Mouse (Mus musculus) cortical plate, adult 2 months (tissue): Measurements from ENCODE around the gene Tppp3.

Experiments
- CTCF ChIP-seq: fragments of 200-500 bp; IDR thresholded peaks from 2 replicates; pipeline ENCODE4 v1.5.1; 2011; ENCODE audit warnings: mild to moderate bottlenecking, control low read depth, low read length; ENCODE audit not compliant: insufficient read depth; ENCODE audit errors: extremely low read depth
- POLR2A ChIP-seq: fragments of 200-500 bp; IDR thresholded peaks from 2 replicates; pipeline ENCODE4 v1.6.1; 2011; ENCODE audit warnings: mild to moderate bottlenecking, low read length, control low read depth; ENCODE audit not compliant: insufficient read depth; ENCODE audit errors: extremely low read depth

DNA sequence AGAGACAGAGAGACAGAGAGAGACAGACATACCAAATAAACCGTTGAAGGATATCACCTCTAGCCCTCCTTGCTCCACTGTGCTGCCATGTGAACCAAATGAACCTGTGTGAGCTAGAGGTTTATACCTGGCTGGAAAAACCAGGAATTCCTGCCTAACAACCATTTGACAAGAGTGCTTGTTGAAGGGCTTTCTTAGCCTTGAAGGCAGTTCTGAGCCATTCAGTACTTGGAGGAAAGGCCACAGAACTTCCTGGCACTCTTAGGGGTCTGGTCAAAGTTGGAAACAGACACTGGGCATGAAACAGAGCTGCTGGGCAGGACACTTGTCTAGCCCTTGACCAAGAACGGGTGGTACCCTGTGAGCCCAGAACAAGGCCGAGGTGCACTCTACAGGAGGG is 23.2 kb upstream of the Tppp3 start:
- TF ChIP-seq POLR2A, result no peak
- TF ChIP-seq CTCF, result no peak
